Mouse (Mus musculus): Measurements from ENCODE around the gene Obscn. TPM values are rescaled to one million over a fixed set of nuclear protein-coding genes. Genes with fewer than 3 reads are reported as not detected.

Gene Obscn
- polyA plus RNA-seq, 1 experiment from 2014 or later = 0.62 TPM

Small RNA genes within 50 kb of the gene (microRNA-seq; reads per million reads assigned to microRNA genes)
- gene Gm44313 (ENCODE audit: borderline number of aligned reads) = not detected

Other genes with a start within 250 kb of the Obscn start
- 7.6 and 8.3 TPM in 2 replicates for gene Zfp39, start 232.2 kb downstream of the Obscn start, polyA plus RNA-seq (2014; fragmentation: Nextera tagmentation; extraction: Ambion mirVana)
- gene Btnl10, start 218.5 kb downstream of the Obscn start, polyA plus RNA-seq (2014; fragmentation: Nextera tagmentation; extraction: Ambion mirVana) = 0.04 and 0.10 TPM in 2 replicates
- 315 and 331 TPM in 2 replicates for gene Rnf187, start 197.5 kb downstream of the Obscn start, polyA plus RNA-seq (2014; fragmentation: Nextera tagmentation; extraction: Ambion mirVana)
- 45.1 and 52.2 TPM in 2 replicates for gene Hist3h2ba, start 187.5 kb downstream of the Obscn start, polyA plus RNA-seq (2014; fragmentation: Nextera tagmentation; extraction: Ambion mirVana)
- 33.0 and 35.0 TPM in 2 replicates for gene Hist3h2a, start 181.7 kb downstream of the Obscn start, polyA plus RNA-seq (2014; fragmentation: Nextera tagmentation; extraction: Ambion mirVana)
- 0.14 and 0.39 TPM in 2 replicates for gene Trim17, start 181.7 kb downstream of the Obscn start, polyA plus RNA-seq (2014; fragmentation: Nextera tagmentation; extraction: Ambion mirVana)
- 15.0 and 18.4 TPM in 2 replicates for gene Trim11, start 158.3 kb downstream of the Obscn start, polyA plus RNA-seq (2014; fragmentation: Nextera tagmentation; extraction: Ambion mirVana)
- 1.5 and 2.6 TPM in 2 replicates for gene Iba57, start 27.3 kb upstream of the Obscn start, polyA plus RNA-seq (2014; fragmentation: Nextera tagmentation; extraction: Ambion mirVana)
- 0.15 TPM in 1 of 2 replicates, not detected in the other for gene Gjc2, start 46.8 kb upstream of the Obscn start, polyA plus RNA-seq (2014; fragmentation: Nextera tagmentation; extraction: Ambion mirVana)
- 121 and 139 TPM in 2 replicates for gene Guk1, start 55.8 kb upstream of the Obscn start, polyA plus RNA-seq (2014; fragmentation: Nextera tagmentation; extraction: Ambion mirVana)
- 89.8 and 95.2 TPM in 2 replicates for gene Mrpl55, start 66.1 kb upstream of the Obscn start, polyA plus RNA-seq (2014; fragmentation: Nextera tagmentation; extraction: Ambion mirVana)
- 35.7 and 36.8 TPM in 2 replicates for gene 2310033P09Rik, start 71.9 kb upstream of the Obscn start, polyA plus RNA-seq (2014; fragmentation: Nextera tagmentation; extraction: Ambion mirVana)
- 626 and 650 TPM in 2 replicates for gene Arf1, start 91.9 kb upstream of the Obscn start, polyA plus RNA-seq (2014; fragmentation: Nextera tagmentation; extraction: Ambion mirVana)
- gene Wnt3a, start 154.3 kb upstream of the Obscn start, polyA plus RNA-seq (2014; fragmentation: Nextera tagmentation; extraction: Ambion mirVana) = 0.39 and 0.77 TPM in 2 replicates
- gene Wnt9a, start 170.5 kb upstream of the Obscn start, polyA plus RNA-seq (2014; fragmentation: Nextera tagmentation; extraction: Ambion mirVana) = 1.6 and 1.8 TPM in 2 replicates
- gene Prss38, start 239.3 kb upstream of the Obscn start, polyA plus RNA-seq (2014; fragmentation: Nextera tagmentation; extraction: Ambion mirVana) = 0.17 TPM in 1 of 2 replicates, not detected in the other

All from embryonic facial prominence, embryonic 11.5 days (tissue).